Mouse (Mus musculus) liver, postnatal 0 days (tissue): ENCODE results near the gene Adamts4. TPM values are rescaled to one million over a fixed set of nuclear protein-coding genes. Genes with fewer than 3 reads are reported as not detected.

Experiments
- ATAC-seq: fragments of 200-750 bp; cut with Nextera tagmentation; 2 replicates; pipeline ENCODE4 v1.8.0; 2017; ENCODE audit warnings: mild to moderate bottlenecking, moderate library complexity
- DNase-seq: peaks from one replicate; pipeline ENCODE4 v3.0.0-alpha.2; 2016
- H3K27ac ChIP-seq: fragments of 300-500 bp; sonication (generic); 2 replicates; pipeline ENCODE4 v1.5.1; 2014; ENCODE audit warnings: antibody characterized with exemption, moderate library complexity, mild to moderate bottlenecking, low read depth
- H3K27me3 ChIP-seq: fragments of 300-500 bp; sonication (generic); 2 replicates; pipeline ENCODE4 v1.6.1; 2014; ENCODE audit warnings: low read length, control low read depth, mixed read lengths; ENCODE audit not compliant: insufficient read depth
- H3K36me3 ChIP-seq: fragments of 300-500 bp; sonication (generic); replicated peaks from 2 replicates; pipeline ENCODE4 v1.6.1; 2014; ENCODE audit warnings: mild to moderate bottlenecking, control low read depth, low read length, moderate library complexity, mixed read lengths; ENCODE audit not compliant: insufficient read depth
- H3K4me1 ChIP-seq: fragments of 300-500 bp; sonication (generic); 2 replicates; pipeline ENCODE4 v1.6.1; 2014; ENCODE audit warnings: antibody characterized with exemption, mild to moderate bottlenecking, control low read depth; ENCODE audit not compliant: insufficient read depth
- H3K4me2 ChIP-seq: fragments of 300-500 bp; sonication (generic); 2 replicates; pipeline ENCODE4 v1.6.1; 2014; ENCODE audit warnings: low read depth, mild to moderate bottlenecking, low read length, moderate library complexity, mixed read lengths
- H3K4me3 ChIP-seq: fragments of 300-500 bp; sonication (generic); 2 replicates; pipeline ENCODE4 v1.5.1; 2014; ENCODE audit warnings: low read depth, low read length
- H3K9ac ChIP-seq: fragments of 300-500 bp; sonication (generic); replicated peaks from 2 replicates; pipeline ENCODE4 v1.6.1; 2014; ENCODE audit warnings: mild to moderate bottlenecking, moderate library complexity
- H3K9me3 ChIP-seq: fragments of 300-500 bp; sonication (generic); 2 replicates; pipeline ENCODE4 v1.6.1; 2016; ENCODE audit warnings: mild to moderate bottlenecking, control low read depth, low read length, mixed read lengths
- CTCF ChIP-seq: sonication (generic); IDR thresholded peaks from 2 replicates; pipeline ENCODE4 v1.5.1; 2016; ENCODE audit warnings: antibody characterized with exemption, low read depth
- EP300 ChIP-seq: IDR thresholded peaks from 2 replicates; pipeline ENCODE4 v1.6.1; 2016; ENCODE audit warnings: antibody characterized with exemption, low read depth, mild to moderate bottlenecking
- WGBS: fragments of 180-500 bp; shearing (Covaris S2); extraction: QIAGEN DNeasy Blood & Tissue Kit; methylation state at CpG from one replicate; pipeline ENCODE4 v1.1.7; 2014; ENCODE audit not compliant: insufficient replicate concordance; 5-methylcytosine and 5-hydroxymethylcytosine counted together
- polyA plus RNA-seq: library from polyadenylated mRNA; unstranded; fragments of >200 nt; fragmentation: Nextera tagmentation; extraction: Ambion mirVana; gene quantifications from 2 replicates; pipeline ENCODE4 v1.2.1, GENCODE M21; 2015

The Adamts4 gene
- polyA plus RNA-seq, 1 experiment from 2014 or later: 0.51 TPM

- TF ChIP-seq CTCF: no peak
- no peak for TF ChIP-seq EP300
- H3K9ac ChIP-seq: no peak overlapping the region
- H3K4me3 ChIP-seq: no peak overlapping the region
- no peak overlapping the region for H3K4me2 ChIP-seq
- H3K9me3 ChIP-seq: no peaks in the 10 kb centered on the region
- DNase-seq (no peak), ATAC-seq (no peak)
- H3K4me1 ChIP-seq: peaks cover 20% of the 10 kb centered on the region
- WGBS: 43% methylated on average over 4 of the region's 4 CpGs
- no peaks in the 10 kb centered on the region for H3K27me3 ChIP-seq
- H3K27ac ChIP-seq: no peak overlapping the region
- H3K36me3 ChIP-seq: no peaks in the 10 kb centered on the region
Measured at GRCm38 (mm10) chr1:171265971-171266744, 15.9 kb downstream of the Adamts4 start.

DNA sequence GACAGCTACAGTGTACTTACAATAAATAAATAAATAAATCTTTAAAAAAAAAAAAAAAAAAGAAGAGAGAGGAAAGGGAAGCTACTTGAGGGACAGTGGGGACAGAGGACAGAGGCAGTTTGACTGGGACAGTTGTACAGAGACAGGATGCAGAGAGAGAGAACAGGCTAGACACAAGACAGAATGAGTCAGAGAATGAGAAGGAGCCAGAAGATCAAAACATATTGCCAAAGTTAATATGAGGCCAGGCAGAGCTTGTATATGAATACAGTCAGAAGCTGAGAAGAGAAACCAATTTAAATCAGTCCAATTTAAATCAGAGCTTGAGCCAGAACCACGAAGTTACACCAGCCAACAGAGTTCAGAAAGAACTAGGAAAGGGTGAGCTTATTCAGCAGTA lies 18.1 kb downstream of the Adamts4 start:
- Histone ChIP-seq H3K9ac (no peak overlapping the region), H3K9me3 (no peaks in the 10 kb centered on the region), H3K4me1 (peaks cover 21% of the 10 kb centered on the region), H3K27ac (no peak overlapping the region), H3K36me3 (peaks cover 5% of the 10 kb centered on the region), H3K27me3 (no peaks in the 10 kb centered on the region), H3K4me3 (no peak overlapping the region), H3K4me2 (no peak overlapping the region)
- DNase-seq: no peak
- TF ChIP-seq CTCF (no peak), EP300 (no peak)
- no peak for ATAC-seq
- 57% methylated on average over 1 of the region's 1 CpGs for WGBS

- peaks cover 21% of the 10 kb centered on the region for H3K4me1 ChIP-seq
- peaks cover 21% of the 10 kb centered on the region for H3K36me3 ChIP-seq
- peak within 1 kb of the TSS; percentile 68 for H3K27ac ChIP-seq
- H3K27me3 ChIP-seq: no peaks in the 10 kb centered on the region
- ATAC-seq: peak; percentile 96
- peak within 1 kb of the TSS; percentile 90 for H3K4me3 ChIP-seq
- WGBS: 4% methylated on average over 36 of the region's 36 CpGs
- peak; percentile 98 for DNase-seq
- peak within 1 kb of the TSS; percentile 85 for H3K4me2 ChIP-seq
- H3K9ac ChIP-seq: peak within 1 kb of the TSS; percentile 83
- TF ChIP-seq CTCF: 0 out of 2 replicates have a peak, but pooled peaks have one; percentile 10
- TF ChIP-seq EP300: no peak
- no peaks in the 10 kb centered on the region for H3K9me3 ChIP-seq
Measured at GRCm38 (mm10) chr1:171269848-171270572, 19.8 kb downstream of the Adamts4 start, which contains the start of gene B4galt3. TSS of gene B4galt3 (plus strand) at chr1:171270328.

- DNase-seq (no peak), ATAC-seq (peak; percentile 61)
- Histone ChIP-seq H3K4me3 (peak overlapping the region; percentile 90), H3K4me1 (peaks cover 21% of the 10 kb centered on the region), H3K36me3 (peaks cover 26% of the 10 kb centered on the region), H3K4me2 (peak overlapping the region; percentile 85), H3K9ac (peak overlapping the region; percentile 83), H3K9me3 (no peaks in the 10 kb centered on the region), H3K27ac (peak overlapping the region; percentile 68), H3K27me3 (no peaks in the 10 kb centered on the region)
- 0% methylated on average over 19 of the region's 19 CpGs for WGBS
- TF ChIP-seq EP300 (no peak), CTCF (no peak)
Measured at GRCm38 (mm10) chr1:171270573-171270900, 20.3 kb downstream of the Adamts4 start.

GRCm38 (mm10) chr1:171271196-171271595 lies 21.0 kb downstream of the Adamts4 start:
- Histone ChIP-seq H3K9ac (peak overlapping the region; percentile 83), H3K4me2 (peak overlapping the region; percentile 85), H3K27ac (peak overlapping the region; percentile 68), H3K27me3 (no peaks in the 10 kb centered on the region), H3K36me3 (peaks cover 33% of the 10 kb centered on the region), H3K9me3 (no peaks in the 10 kb centered on the region), H3K4me3 (peak overlapping the region; percentile 90), H3K4me1 (peaks cover 21% of the 10 kb centered on the region)
- WGBS: 36% methylated on average over 9 of the region's 9 CpGs
- DNase-seq (no peak), ATAC-seq (no peak)
- TF ChIP-seq CTCF (no peak), EP300 (no peak)

DNA sequence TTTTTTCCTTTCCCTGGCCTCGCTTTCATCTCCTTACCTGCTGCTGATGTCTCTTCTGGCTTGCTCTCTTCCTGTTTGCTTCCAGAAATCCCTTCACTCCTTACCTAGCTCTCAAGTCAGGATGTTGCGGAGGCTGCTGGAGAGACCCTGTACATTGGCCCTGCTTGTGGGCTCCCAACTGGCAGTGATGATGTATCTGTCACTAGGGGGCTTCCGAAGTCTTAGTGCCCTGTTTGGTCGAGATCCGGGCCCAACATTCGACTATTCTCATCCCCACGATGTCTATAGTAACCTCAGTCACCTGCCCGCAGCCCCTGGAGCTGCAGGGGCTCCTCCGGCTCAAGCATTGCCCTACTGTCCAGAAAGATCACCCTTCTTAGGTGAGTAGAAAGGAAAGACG lies 21.4 kb downstream of the Adamts4 start:
- peaks cover 37% of the 10 kb centered on the region for H3K36me3 ChIP-seq
- peak overlapping the region; percentile 83 for H3K9ac ChIP-seq
- ATAC-seq (no peak), DNase-seq (no peak)
- peaks cover 21% of the 10 kb centered on the region for H3K4me1 ChIP-seq
- H3K27ac ChIP-seq: peak overlapping the region; percentile 68
- no peaks in the 10 kb centered on the region for H3K27me3 ChIP-seq
- TF ChIP-seq CTCF (peak; percentile 21; the same call in 1 of the 2 replicates), EP300 (no peak)
- H3K9me3 ChIP-seq: no peaks in the 10 kb centered on the region
- H3K4me3 ChIP-seq: peak overlapping the region; percentile 90
- peak overlapping the region; percentile 85 for H3K4me2 ChIP-seq
- WGBS: 55% methylated on average over 10 of the region's 10 CpGs
